Mouse (Mus musculus): ENCODE measurements at regions not wholly inside any gene's neighbourhood (a gene's known extent, or its start where the extent isn't known, plus 50 kb on each side); places are given as distances from the start of the nearest gene placed in this dataset.

DNA sequence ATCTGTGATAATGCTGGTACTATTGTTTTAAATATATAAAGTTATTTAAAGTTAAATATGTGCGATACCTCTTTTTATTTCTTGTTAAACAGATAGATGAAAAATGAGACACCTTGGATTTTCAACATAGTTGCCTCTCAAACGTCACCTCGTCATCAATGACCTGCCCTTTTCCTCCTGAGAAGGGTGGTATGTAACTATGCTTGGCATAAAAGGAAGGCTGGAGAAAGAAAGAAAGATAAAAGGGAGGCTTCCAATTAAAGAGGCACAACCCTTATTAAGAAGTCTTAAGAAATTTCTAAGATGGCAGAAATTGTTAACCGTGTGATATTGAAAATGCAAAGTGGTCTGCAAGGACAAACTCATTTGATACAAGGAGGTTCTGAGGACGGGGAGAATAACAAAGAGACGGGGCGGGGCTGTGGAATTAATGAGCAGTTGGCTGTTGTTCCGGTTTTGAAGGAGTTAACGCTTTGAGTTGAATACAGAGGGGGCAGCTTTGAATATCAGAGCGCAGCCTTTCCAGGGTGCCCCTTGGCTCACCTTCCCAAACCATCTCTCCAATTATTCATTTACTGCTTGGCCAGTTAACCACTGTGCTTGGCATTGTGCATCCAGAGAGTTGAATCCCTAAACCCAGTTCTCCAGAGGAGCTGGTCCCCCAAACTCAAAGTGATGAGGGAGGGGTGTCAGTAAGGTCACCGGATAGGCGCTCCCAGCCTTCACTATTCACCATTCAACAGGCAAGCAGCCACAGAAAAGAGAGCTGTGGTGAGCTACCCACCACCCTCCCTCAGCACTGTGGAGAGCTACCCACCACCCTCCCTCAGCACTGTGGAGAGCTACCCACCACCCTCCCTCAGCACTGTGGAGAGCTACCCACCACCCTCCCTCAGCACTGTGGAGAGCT is 220.6 kb downstream of the Atp23 start:
- WGBS, result 10% methylated on average over 12 of the region's 12 CpGs
- Histone ChIP-seq H3K27ac (replicated peaks; ENCODE audit: low read depth, low read length) (no peak overlapping the region), H3K4me3 (ENCODE audit: low read depth, low read length) (no peak overlapping the region), H3K36me3 (replicated peaks; ENCODE audit: control insufficient read depth, insufficient read depth, low read depth, low read length) (no peaks in the 10 kb centered on the region), H3K9me3 (replicated peaks; ENCODE audit: control insufficient read depth, low read length) (no peaks in the 10 kb centered on the region), H3K9ac (replicated peaks; ENCODE audit: low read length) (no peak overlapping the region), H3K4me2 (ENCODE audit: low read depth, low read length) (no peak overlapping the region), H3K4me1 (ENCODE audit: control insufficient read depth, insufficient read depth, low read length) (no peaks in the 10 kb centered on the region), H3K27me3 (ENCODE audit: control insufficient read depth, insufficient read depth, low read length) (no peaks in the 10 kb centered on the region)
- ATAC-seq (replicated peaks; ENCODE audit: insufficient number of reproducible peaks, low FRiP score, low TSS enrichment, low read depth), result 0 out of 2 replicates have a peak, but pooled peaks have one; percentile 48
- peak; percentile 20 for DNase-seq (ENCODE audit: low spot score)

DNA sequence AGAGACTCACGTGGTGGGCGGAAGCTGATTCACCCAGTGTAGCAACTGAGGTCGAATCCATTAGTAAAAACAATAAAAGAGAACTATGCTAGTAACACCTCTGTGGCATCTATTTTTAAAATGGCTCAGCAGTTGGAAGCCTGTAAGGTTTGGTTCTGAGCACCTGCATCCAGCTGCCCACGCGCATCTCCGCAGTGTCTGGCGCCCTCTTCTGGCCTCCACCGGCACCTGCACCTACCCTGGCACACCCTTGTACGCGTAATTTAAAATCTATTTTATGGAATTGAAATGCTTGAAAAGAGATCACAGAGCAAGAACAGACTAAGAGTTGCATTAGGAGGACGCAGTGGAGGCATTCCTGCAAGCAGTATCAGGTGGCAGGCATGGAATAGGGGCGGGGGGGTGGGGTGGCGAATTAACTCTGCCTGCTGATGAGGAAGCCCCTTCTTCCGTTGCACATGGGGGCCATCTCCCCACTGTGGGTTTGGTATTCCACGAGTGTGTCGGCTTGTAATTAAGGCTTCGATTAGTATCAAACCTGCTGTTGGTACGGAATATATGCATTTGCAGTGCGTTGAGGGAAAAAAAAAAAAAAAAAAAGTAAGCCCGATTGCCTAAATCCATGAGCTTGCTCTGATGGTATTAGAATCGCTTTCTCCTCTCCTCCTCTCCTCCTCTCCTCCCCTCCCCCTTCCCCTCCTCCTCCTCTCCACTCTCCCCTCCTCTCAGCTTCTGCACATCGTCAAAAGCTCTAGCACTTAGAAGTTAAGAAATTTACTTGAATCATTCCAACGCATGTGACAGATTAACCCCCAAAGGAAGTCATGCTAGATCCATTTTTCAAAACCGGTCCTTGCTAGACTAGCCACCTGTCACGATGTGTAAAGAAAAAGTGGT is 221.7 kb downstream of the Atp23 start:
- Histone ChIP-seq H3K9ac (replicated peaks; ENCODE audit: low read length) (no peak overlapping the region), H3K4me3 (ENCODE audit: low read depth, low read length) (no peak overlapping the region), H3K4me2 (ENCODE audit: low read depth, low read length) (no peak overlapping the region), H3K4me1 (ENCODE audit: control insufficient read depth, insufficient read depth, low read length) (no peaks in the 10 kb centered on the region), H3K36me3 (replicated peaks; ENCODE audit: control insufficient read depth, insufficient read depth, low read depth, low read length) (no peaks in the 10 kb centered on the region), H3K9me3 (replicated peaks; ENCODE audit: control insufficient read depth, low read length) (no peaks in the 10 kb centered on the region), H3K27ac (replicated peaks; ENCODE audit: low read depth, low read length) (no peak overlapping the region), H3K27me3 (ENCODE audit: control insufficient read depth, insufficient read depth, low read length) (no peaks in the 10 kb centered on the region)
- ATAC-seq (replicated peaks; ENCODE audit: insufficient number of reproducible peaks, low FRiP score, low TSS enrichment, low read depth) (no peak), DNase-seq (ENCODE audit: low spot score) (peak; percentile 22)
- 21% methylated on average over 25 of the region's 25 CpGs for WGBS

DNA sequence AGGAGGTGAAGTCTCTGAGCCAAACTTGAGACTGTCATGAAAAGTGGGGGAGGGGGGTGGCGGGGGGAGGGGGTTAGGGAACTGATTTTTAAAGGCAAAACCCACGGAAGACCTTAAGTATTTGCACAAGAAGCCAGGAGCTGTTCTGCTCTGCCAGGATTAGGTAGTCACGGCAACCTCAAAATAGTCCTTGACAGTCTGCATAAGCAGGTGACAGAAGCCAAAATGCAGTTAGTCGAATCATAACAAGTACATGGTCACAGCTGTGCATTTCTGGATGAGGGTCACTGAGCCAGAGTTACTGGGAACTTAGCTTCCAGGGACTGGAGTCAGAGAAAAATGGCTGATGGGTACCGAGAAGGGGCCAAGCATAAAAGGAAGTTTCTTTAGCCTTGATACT is 227.7 kb downstream of the Atp23 start:
- no peak overlapping the region for H3K4me3 ChIP-seq (ENCODE audit: low read depth, low read length)
- H3K9ac ChIP-seq (replicated peaks; ENCODE audit: low read length), result no peak overlapping the region
- H3K4me2 ChIP-seq (ENCODE audit: low read depth, low read length), result no peak overlapping the region
- ATAC-seq (replicated peaks; ENCODE audit: insufficient number of reproducible peaks, low FRiP score, low TSS enrichment, low read depth), result no peak
- no peaks in the 10 kb centered on the region for H3K4me1 ChIP-seq (ENCODE audit: control insufficient read depth, insufficient read depth, low read length)
- DNase-seq (ENCODE audit: low spot score), result no peak
- H3K36me3 ChIP-seq (replicated peaks; ENCODE audit: control insufficient read depth, insufficient read depth, low read depth, low read length), result no peaks in the 10 kb centered on the region
- WGBS, result 69% methylated on average over 5 of the region's 5 CpGs
- H3K27ac ChIP-seq (replicated peaks; ENCODE audit: low read depth, low read length), result no peak overlapping the region
- no peaks in the 10 kb centered on the region for H3K27me3 ChIP-seq (ENCODE audit: control insufficient read depth, insufficient read depth, low read length)
- H3K9me3 ChIP-seq (replicated peaks; ENCODE audit: control insufficient read depth, low read length), result no peaks in the 10 kb centered on the region

DNA sequence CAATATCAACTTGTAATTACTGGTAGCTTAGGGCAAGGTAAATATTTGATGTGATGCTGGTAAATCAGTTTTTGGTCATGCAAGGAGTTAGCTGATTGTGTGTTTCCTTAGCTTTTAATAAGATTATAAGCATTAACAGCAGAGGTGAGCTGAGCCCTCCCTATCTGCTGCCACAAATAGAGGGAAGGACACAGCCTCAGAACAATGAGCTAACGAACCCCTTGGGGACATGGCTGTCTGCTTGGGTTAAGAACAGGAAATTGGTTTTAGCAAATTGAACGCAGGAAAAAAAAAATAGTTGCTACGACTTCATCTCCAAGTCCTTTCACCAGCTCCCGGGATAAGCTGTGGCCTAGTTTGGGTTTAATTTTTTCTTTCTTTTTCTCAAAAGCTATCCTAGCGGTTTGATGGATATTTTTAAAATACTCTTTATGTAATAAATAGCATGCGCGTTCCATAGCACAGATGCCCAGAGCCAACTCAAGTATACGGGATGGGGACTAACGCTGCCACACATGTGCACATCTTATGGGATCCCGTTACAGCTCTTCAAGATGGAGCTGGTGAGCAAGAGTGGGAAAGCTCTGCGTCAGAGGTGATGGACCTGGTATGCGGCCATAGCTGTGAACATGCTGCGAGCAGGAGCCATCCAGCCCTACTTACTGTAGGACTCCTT is 236.6 kb downstream of the Atp23 start:
- Histone ChIP-seq H3K9me3 (replicated peaks; ENCODE audit: control insufficient read depth, low read length) (no peaks in the 10 kb centered on the region), H3K27ac (replicated peaks; ENCODE audit: low read depth, low read length) (no peak overlapping the region), H3K4me2 (ENCODE audit: low read depth, low read length) (no peak overlapping the region), H3K36me3 (replicated peaks; ENCODE audit: control insufficient read depth, insufficient read depth, low read depth, low read length) (no peaks in the 10 kb centered on the region), H3K27me3 (ENCODE audit: control insufficient read depth, insufficient read depth, low read length) (no peaks in the 10 kb centered on the region), H3K9ac (replicated peaks; ENCODE audit: low read length) (no peak overlapping the region), H3K4me1 (ENCODE audit: control insufficient read depth, insufficient read depth, low read length) (no peaks in the 10 kb centered on the region), H3K4me3 (ENCODE audit: low read depth, low read length) (no peak overlapping the region)
- ATAC-seq (replicated peaks; ENCODE audit: insufficient number of reproducible peaks, low FRiP score, low TSS enrichment, low read depth) (no peak), DNase-seq (ENCODE audit: low spot score) (no peak)
- WGBS, result 77% methylated on average over 13 of the region's 13 CpGs

DNA sequence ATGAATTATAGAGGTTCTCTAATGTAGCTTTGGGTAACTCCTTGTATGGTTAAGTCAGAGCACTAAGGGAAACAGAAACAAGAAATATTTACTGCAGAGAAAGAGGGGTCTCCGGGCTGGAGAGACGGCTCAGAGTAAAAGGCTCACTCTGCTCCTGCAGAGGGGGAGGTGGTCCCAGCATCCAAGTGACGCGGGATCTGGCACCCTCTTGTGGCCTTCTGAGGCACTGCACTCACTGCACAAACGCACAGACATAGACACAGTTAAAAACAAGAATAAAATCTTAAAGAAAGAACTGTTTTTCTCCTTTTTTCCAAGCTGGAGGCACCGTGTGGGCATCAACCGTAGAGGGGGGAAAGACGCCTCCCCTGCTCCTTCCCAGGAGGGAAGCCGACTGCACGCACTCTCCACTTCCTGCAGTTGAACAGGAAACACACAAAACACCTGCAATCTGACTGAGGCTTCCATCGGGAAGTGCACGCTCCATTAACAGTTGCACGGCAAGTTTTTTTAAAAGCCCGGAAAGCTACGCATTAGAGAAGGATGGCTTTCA is 237.6 kb downstream of the Atp23 start:
- Histone ChIP-seq H3K4me1 (ENCODE audit: control insufficient read depth, insufficient read depth, low read length) (no peaks in the 10 kb centered on the region), H3K27me3 (ENCODE audit: control insufficient read depth, insufficient read depth, low read length) (no peaks in the 10 kb centered on the region), H3K9me3 (replicated peaks; ENCODE audit: control insufficient read depth, low read length) (no peaks in the 10 kb centered on the region), H3K4me3 (ENCODE audit: low read depth, low read length) (no peak overlapping the region), H3K9ac (replicated peaks; ENCODE audit: low read length) (no peak overlapping the region), H3K27ac (replicated peaks; ENCODE audit: low read depth, low read length) (no peak overlapping the region), H3K36me3 (replicated peaks; ENCODE audit: control insufficient read depth, insufficient read depth, low read depth, low read length) (no peaks in the 10 kb centered on the region), H3K4me2 (ENCODE audit: low read depth, low read length) (no peak overlapping the region)
- DNase-seq (ENCODE audit: low spot score) (no peak), ATAC-seq (replicated peaks; ENCODE audit: insufficient number of reproducible peaks, low FRiP score, low TSS enrichment, low read depth) (no peak)
- 71% methylated on average over 15 of the region's 15 CpGs for WGBS

DNA sequence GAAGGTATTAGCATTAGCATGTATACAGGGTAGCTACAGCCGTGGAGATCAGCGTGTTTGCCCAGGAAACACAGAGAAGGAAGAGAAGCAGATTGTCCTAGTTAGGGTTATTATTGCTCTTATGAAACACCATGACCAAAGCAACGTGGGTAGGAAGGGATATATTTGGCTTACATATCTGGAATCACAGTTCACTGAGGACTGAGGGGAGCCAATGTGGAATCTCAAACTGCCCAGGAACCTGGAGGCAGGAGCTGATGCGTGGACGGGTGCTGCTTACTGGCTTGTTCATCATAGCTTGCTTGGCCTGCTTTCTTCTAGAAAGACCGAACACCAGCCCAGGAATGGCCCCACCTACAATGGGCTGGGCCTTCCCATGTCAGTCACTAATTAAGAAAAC is 238.4 kb downstream of the Atp23 start:
- H3K4me1 ChIP-seq (ENCODE audit: control insufficient read depth, insufficient read depth, low read length), result no peaks in the 10 kb centered on the region
- DNase-seq (ENCODE audit: low spot score) (no peak), ATAC-seq (replicated peaks; ENCODE audit: insufficient number of reproducible peaks, low FRiP score, low TSS enrichment, low read depth) (no peak)
- WGBS, result 90% methylated on average over 6 of the region's 6 CpGs
- H3K27ac ChIP-seq (replicated peaks; ENCODE audit: low read depth, low read length), result no peak overlapping the region
- H3K27me3 ChIP-seq (ENCODE audit: control insufficient read depth, insufficient read depth, low read length), result no peaks in the 10 kb centered on the region
- no peak overlapping the region for H3K9ac ChIP-seq (replicated peaks; ENCODE audit: low read length)
- no peak overlapping the region for H3K4me3 ChIP-seq (ENCODE audit: low read depth, low read length)
- H3K4me2 ChIP-seq (ENCODE audit: low read depth, low read length), result no peak overlapping the region
- H3K9me3 ChIP-seq (replicated peaks; ENCODE audit: control insufficient read depth, low read length), result no peaks in the 10 kb centered on the region
- H3K36me3 ChIP-seq (replicated peaks; ENCODE audit: control insufficient read depth, insufficient read depth, low read depth, low read length), result no peaks in the 10 kb centered on the region

DNA sequence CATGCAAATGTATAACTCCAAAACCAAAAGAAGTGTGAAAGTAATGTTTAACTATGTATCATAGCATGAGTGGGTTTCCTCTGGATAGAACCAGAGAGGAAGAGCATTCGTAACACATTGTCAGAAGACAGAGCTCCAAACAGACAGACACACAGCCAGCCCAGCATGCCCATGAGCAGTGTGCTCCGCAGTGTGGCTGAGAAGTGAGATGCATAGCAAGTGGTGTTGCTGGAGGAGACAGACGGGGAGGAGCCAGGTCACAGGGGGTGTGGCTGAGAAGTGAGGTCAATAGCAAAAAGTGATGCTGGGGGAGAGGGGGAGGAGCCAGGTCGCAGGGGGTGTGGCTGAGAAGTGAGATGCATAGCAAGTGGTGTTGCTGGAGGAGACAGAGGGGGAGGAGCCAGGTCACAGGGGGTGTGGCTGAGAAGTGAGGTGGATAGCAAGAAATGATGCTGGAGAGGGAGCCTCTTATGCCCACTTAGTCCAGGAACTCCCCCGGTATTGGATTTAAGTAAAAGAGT is 240.0 kb downstream of the Atp23 start:
- Histone ChIP-seq H3K9me3 (replicated peaks; ENCODE audit: control insufficient read depth, low read length) (no peaks in the 10 kb centered on the region), H3K9ac (replicated peaks; ENCODE audit: low read length) (no peak overlapping the region), H3K4me3 (ENCODE audit: low read depth, low read length) (no peak overlapping the region), H3K4me1 (ENCODE audit: control insufficient read depth, insufficient read depth, low read length) (no peaks in the 10 kb centered on the region), H3K4me2 (ENCODE audit: low read depth, low read length) (no peak overlapping the region), H3K27me3 (ENCODE audit: control insufficient read depth, insufficient read depth, low read length) (no peaks in the 10 kb centered on the region), H3K36me3 (replicated peaks; ENCODE audit: control insufficient read depth, insufficient read depth, low read depth, low read length) (no peaks in the 10 kb centered on the region), H3K27ac (replicated peaks; ENCODE audit: low read depth, low read length) (no peak overlapping the region)
- 66% methylated on average over 5 of the region's 5 CpGs for WGBS
- ATAC-seq (replicated peaks; ENCODE audit: insufficient number of reproducible peaks, low FRiP score, low TSS enrichment, low read depth) (0 out of 2 replicates have a peak, but pooled peaks have one; percentile 29), DNase-seq (ENCODE audit: low spot score) (no peak)

Measured in embryonic facial prominence, embryonic 11.5 days (tissue).